Mouse (Mus musculus) right cerebral cortex, postnatal 4 days (tissue): ENCODE measurements at regions not wholly inside any gene's neighbourhood (a gene's known extent, or its start where the extent isn't known, plus 50 kb on each side); places are given as distances from the start of the nearest gene placed in this dataset.

Source experiments
- DNase-seq: peaks from one replicate; pipeline ENCODE4 v3.0.0-alpha.2; 2022

DNA sequence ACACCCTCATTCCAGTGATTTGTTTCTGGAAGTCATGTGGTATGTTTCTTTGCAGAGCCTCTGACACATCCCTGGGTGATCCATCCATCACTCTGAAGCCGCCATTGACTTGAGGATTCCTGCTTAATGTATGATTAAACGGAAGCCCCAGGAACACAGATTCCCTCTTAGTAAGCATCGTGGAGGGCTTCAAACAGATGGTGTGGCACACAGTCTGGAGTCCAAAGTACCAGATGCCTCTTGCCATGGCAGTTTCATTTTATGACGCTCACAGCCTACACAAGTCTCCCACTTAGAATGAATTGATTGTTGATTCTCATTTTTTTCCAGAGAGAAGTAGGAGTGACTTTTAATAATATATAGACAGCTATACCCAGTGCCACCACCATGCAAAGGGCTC, 668.3 kb downstream of the Tmem132b start:
- no peak for DNase-seq

DNA sequence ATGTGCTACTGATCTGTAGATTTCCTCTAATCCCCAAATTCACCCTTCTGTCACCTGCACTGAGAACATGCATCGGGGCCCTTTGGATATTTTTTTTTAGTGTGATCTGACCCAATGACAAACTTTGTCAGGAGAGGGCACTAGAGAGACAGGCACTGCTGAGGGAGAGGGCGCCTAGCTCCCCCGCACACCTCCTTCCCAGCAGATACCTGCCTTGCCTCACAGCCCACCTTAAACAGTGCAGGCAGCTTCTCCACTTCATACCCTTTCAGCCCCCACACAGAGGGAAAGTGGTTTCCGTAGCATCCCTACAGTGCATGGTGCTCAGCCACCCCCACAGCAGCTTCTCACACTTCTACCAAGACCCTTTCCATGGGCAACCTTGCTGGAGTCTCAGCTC, 670.0 kb downstream of the Tmem132b start:
- no peak for DNase-seq

DNA sequence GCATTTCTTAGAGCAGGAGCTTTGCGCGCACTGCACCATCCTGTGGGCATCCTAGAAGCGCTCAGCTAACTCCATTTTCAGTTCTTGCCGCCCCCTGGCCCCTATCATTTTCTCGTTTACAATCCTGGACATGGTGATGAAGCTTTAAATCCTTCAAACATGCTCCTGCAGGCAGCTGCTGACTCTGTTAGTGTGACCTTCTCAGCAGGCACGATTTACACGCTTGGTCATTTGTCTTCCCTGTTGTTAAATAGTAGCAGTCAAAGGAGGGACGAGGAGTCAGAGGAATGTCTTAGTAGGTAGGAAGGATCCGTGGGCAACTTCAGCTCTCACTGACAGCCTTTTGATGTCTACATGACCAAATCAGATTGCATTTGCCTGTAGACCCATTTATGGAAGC, 670.4 kb downstream of the Tmem132b start:
- no peak for DNase-seq

DNA sequence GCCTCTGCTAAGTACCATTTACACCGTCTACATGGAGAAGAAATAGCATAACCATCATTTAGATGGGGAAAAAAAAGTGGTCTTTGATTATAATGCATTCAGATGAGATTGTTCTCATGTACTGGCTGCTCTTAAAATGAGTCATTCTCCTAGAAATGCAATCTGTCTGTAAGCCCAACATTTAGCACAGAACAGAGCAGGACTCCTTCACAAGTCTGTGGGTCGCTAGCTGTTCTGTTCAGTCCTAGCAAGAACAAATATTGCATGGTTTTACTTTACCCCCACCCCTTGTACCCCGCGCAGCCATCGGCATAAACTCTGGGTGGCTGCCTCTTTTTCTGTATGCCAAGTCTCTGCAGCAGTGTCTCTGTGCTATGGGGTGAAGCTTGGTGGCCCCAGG, 685.4 kb downstream of the Tmem132b start:
- no peak for DNase-seq

DNA sequence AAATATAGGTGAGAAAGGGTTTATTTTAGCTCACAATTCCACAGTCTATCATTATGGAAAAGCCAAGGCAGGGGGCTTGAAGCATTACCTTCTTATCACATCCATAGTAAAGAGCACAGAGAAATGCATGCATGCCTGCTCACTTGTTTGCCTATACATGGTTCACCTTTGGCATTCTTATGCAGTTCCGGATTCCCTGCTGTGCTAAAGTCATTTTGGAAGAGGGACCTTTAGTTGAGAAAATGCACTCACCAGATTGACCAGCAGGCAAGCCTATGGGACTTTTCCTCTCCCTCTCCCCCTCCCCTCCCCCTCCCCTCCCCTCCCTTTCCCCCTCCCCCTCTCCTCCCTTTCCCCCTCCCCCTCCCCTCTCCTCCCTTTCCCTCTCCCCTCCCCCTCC, 686.2 kb downstream of the Tmem132b start:
- DNase-seq: no peak

DNA sequence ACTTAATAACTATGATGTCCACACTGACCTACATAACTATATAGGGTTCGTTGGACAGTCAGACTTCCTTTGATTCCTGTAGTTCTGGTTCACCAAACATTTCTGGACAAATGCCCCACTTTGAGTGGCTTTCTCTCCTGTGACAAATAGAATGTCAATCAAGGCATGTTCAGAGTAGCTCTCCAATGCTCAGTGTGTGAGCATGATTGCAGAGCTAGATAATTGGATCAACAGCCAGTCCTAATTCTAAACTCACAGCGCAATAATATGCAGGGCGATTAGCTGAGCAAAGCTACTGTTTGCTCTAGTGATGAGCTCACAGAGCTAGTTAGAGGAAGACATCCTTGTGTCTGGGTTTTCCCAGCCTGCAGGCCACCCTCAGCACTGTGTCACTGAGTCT, 692.1 kb downstream of the Tmem132b start:
- DNase-seq: no peak

DNA sequence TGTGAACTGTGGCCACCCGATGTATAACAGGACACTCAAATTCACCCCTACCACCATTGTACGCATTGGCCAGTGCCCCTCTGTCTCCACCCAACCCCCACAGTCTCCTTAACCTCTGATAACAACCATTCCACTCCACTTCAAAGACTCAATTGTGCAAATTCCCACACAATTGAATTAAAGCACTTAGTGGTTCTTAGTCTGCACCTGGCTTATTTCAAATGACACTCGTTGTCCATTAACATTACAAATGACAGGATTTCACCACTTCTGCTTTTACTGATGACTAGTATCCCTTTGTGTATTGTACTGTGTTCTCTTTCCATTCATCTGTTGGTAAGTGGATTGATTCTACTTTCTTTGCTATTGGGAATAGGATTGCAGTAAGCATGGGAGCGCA, 699.2 kb downstream of the Tmem132b start:
- DNase-seq: no peak

DNA sequence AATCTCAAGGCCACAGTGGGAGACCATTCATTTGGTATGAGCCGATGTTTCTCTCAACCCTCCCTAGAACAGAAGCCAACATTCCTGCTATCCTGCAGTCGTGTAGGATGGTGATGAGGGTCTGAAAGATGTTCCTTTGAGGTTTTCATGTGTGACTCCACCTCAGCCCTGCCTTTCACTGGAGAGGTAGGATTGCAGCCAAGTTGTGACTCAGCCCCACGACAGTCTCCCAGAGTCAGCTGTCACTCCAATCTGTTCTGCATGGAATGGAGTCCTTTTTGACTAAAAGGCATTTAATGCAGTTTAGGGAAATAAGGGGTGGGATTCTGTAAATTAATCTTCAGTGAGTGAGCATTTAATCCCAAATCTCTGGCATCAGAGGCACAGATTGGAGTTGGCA, 706.5 kb downstream of the Tmem132b start:
- DNase-seq: peak; percentile 7

DNA sequence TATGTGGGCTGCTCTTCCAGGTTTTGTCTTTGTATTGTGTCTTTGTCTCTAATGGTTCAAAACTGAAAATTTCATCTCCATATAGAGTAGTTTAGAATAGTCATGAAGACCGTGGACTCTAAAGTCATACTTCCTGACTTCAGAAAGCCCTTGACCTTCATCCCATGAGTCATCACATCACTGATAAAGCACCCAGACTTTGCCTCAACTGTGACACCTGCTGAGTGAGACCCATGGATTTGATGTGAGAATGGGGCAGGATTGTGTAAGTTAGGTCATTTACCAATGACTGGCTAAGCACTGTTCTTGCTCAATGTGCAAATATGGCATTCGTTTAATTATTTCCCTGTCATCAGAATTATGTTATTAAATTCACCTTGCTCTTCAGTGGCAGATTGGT, 714.2 kb downstream of the Tmem132b start:
- DNase-seq: no peak

DNA sequence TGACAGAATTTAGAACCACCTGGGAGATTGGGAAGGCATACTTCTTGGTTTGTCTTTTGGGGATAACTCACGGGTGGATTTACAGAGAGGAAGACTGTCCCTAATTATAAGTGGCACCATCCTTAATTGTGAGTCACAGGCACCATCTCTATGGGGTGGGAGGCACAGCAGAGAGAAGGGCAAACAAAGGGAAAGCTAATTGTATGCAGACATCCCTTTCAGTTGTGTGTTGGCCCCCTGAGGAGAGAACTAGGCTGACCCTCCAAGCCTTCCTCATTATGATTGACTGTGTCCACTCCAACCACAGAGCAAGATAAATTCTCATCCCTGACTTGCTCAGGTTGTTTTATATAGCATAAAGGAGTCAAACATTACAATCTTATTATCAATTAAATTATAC, 718.8 kb downstream of the Tmem132b start:
- DNase-seq: no peak

DNA sequence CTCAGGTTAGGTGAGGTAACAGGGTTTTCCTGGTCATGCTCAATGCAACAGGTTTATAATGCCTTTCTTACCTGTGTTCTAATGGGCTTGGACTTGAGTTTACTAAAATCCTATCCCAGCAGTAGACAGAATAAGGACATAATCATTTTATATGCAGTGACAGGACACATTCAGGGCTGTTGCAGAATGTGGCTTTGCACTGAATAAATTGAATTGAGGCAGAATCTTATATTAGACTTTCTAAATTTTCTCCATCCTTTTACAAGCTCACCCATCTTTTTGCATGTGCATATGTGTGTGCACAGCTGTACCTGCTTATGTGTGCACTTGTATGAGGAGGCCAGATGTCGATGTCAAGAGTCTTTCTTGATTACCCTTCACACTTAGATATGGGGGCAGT, 723.1 kb downstream of the Tmem132b start:
- no peak for DNase-seq

DNA sequence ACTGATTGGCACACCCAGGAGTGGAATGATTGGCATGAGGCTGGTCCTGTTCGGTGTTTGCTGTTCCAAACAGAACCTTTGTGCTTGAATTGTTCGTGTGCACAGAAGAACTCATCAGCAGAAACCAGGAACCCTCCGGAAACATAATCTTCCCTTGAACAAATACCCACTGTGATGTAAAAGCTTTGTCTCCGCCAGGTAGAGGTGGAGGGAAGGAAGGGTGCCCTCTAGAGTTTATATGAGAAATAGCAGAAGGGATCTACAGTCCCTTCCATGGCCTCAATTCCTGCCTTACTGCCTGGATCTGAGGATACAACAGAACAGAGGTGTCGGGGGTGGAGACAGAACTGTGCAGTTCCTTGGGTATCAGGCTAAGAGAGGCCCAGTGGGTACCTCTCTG, 726.3 kb downstream of the Tmem132b start:
- DNase-seq: no peak

DNA sequence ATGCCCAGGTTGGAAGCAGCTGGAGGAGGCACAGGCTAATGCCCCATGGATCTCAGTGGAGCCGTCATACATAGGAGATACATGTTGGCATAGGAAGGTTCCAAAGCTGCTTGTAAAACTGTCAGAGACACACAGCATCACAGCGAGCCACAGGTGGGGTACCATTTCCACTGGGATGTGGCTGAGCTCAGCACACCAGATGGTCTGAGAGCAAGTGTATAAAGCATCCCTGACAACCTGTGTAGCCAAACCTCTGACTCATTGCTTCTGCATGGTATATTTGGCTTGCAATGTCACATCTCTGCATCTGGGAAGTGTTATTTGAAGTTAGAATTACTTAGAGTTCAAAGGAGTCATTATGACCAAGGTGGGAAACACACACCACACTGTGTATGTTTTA, 734.9 kb downstream of the Tmem132b start:
- no peak for DNase-seq

DNA sequence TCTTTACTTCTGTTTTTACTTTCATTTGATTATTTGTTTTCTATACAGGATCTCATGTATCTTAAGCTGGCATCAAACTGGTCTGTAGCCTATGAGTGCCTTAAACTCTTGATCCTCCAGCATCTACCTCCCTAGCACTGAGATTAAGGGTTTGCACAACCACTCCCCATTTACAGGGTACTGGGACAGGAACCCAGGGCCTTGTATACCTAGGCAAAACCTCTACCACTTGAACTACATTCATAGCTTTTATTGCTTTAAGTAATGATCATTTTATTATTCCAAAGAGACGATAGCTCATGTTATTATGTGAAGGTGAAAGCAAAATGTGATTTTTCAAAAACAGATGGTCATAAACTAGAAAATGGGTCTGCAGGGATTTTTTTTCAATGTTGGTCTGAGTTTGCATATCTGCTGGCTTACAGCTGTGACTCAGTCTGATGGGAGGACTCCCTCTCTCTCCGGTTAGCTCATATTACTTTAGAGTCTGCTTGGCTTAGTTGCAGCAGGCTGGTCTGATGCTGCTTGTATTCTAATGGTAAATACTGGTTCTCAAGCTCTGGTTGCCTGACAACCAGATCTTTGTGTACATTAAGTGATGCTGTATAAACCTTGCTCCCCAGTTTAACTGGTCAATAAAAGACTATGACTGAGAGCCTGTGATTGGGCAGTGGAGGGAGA, 735.5 kb downstream of the Tmem132b start:
- no peak for DNase-seq

DNA sequence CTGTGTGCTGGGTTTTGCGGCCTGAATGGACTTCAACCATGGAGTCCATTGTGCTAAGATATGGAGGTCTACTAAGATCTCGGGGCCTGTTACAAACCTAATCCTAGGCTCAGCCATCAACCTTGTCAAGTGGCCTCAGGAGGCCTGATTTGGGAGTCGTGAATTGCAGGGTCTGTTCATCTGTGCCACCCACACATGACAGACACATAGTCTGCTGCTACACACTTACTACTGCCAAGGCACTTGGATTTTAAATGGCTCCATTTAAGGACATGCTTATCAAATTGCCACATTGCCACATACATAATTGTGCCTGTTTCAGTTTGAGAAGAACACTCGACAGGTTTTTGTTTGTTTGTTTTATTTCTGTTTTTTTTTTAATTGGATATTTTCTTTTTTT, 737.0 kb downstream of the Tmem132b start:
- DNase-seq: no peak

DNA sequence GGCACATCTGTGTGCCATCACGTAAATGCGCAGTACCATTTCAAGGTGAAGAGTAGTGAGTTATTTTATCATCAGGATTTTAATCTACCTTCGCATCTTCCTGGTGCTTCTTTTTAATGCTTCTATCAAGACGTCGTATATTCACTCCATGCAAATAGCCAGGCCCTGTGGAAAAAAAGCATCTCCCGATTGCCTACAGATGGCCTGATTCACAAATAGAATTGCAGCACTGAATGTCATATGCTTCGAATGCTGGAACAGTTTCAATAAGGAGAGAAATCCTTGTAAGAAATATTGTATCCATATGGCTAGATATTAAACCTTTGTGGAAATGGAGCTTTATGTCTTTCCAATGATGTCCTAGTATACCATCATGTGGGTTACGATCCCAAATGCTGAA, 742.7 kb downstream of the Tmem132b start:
- DNase-seq: no peak

DNA sequence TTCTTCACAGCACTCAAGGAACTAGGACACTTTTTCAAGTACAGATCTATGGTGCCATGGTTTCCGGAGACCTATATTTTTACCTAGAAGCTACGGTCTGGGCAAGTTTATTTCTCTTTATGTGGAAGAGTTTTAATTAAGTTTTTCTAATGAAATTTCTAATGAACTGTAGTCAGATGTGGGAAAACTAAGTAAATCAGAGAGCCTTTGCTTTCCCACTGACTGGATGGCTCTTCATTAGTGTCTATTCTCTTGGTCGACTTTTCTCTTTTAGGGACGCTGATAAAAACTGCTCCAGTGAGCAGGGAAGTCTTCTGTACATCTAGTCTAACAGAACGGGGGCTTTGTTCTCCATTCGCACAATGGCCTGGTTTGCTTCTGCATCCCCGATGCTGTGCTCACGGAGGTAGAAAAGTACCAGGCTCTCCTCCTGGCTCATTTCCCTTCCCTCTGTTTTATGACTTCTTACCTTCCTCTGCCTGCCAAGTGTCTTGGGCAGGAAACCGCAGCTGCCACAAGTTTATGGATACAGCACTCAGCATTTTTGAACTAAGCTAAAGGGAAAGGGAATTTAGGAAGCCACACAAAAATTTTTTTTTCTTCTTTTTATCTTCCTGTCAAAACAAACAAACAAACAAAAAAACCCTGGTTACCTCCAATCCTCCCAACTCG, 749.6 kb downstream of the Tmem132b start:
- DNase-seq: no peak

DNA sequence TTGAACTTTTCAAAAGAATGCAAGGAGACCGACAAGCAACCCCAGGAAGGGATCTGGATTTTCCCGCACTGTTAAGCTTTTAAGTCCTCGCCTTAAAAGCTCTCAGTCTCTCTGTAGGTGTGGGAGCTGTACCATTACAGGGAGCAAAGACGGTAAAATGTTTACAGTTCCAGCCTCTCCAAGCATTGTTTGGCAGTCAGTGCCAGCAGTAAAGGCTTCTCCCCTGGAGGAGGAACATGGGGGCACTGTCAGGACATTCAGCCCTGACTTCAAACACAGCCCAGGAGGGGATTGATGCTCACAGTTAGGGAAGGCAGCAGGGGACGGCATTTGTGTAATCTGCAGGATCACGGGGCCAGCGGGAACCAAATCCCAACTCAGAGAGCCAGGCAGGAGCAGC, 750.2 kb downstream of the Tmem132b start:
- DNase-seq: no peak

DNA sequence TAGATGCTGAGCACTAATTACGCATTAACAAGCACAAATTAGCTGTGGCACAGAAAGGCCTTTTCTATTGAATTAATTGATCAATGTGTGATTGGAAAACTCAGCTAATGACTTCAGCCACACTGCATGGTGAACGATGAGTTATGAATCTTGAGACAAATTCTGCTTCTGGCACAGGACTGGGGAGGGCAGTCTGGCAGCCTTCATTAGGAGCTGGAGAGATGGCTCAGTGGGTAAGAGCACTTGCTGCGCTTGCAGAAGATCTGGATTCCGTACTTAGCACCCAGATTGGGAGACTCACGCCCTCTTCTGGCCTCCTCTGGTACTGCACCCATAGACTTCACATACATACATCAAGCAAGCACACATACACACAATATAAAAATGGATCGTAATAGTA, 793.3 kb downstream of the Tmem132b start:
- DNase-seq: no peak

DNA sequence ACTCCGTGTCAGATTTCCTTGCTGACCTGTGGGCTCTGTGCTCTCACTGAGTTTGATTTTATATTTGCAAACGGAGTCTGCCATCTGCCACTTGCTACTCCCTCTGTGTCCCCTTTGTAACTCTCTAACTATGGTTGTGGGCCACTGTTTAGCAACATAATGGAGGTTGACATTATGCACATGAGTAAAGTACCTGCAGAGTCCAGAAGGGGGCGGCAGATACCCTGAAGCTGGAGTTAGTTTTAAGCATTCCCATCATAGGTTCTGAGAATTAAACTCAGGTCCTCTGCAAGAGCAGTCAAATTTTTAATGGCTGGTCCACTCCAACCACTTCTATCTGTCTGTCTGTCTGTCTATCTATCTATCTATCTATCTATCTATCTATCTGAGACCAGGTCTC, 796.7 kb downstream of the Tmem132b start:
- no peak for DNase-seq

DNA sequence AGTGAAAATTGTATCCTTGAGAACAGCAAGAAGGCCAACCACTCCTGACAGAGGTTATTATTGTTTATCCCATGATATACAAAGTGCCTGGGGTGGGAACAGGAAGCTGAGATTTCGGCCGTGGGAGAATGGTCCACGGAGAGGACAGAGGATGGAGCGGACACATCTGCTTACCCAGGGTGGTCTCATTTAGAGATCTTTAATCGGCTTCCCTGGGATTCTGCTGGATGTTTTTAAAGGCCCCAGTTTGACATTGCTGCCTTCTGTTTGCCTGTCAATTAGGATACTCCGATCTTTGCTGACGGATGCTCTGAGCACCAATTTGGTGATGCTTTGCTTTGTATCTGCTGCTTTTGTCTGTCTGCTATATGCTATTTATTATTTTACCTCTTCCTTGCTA, 803.5 kb downstream of the Tmem132b start:
- no peak for DNase-seq

DNA sequence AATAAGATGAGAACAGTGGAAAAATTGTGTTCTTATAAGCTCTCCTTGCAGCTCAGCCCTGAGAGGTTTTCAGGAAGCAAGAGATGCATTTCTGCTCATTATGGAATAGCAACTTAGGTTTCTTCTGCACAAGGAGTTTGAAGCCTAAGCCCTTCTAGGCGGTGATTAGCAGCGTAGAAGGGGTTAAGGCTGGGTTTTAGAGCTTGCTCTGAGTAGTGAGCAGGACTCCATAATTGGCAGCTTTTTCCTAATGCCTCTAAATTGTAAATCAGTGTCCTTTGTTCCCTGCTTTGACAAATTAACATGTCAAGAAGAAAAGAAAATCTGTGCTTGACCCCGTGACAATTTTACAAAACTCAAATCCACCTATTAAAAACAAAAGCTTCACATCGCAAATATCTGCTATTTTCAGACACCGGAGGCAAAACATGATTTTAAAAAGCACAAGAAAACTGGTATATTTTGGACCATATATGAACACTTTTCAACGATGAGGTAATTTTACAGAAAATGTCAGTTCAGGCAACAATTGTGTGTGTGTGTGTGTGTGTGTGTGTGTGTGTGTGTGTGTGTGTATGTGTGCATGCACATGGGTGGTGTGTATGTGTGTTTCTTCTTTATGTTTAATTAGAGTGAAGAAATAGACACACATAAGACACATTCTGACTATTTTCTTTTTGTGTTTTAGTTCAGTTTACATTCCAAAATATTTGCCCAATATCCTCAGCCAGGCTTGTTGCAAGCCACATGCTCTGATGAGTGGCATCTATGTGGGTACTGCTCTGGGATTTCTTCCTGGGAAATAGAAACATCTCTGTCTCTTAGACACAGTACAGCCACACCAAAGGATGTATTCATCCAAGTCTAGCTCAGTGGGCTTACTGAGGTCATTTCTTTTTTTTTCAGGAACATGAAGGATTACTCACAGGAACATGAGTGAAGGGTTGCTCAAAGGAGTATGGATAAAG, 804.3 kb downstream of the Tmem132b start:
- no peak for DNase-seq

DNA sequence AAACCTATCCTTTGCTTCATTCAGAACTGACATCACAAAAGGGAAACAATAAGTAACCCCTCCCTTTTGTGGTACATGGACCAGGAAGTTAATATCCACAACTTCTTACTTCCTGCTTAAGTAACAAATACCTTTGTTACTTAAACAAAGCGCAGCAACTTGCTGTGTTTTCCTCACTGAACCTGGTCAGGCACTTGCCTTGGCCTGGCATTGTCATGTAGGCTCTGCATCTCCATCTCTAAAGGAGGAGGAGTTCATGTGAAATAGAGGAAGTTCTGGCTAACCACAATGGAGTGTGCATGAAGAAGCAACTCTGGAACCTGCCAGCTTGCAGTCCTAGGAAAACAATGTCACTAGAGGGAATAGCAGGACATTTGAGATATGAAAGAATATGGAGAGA, 806.3 kb downstream of the Tmem132b start:
- no peak for DNase-seq

DNA sequence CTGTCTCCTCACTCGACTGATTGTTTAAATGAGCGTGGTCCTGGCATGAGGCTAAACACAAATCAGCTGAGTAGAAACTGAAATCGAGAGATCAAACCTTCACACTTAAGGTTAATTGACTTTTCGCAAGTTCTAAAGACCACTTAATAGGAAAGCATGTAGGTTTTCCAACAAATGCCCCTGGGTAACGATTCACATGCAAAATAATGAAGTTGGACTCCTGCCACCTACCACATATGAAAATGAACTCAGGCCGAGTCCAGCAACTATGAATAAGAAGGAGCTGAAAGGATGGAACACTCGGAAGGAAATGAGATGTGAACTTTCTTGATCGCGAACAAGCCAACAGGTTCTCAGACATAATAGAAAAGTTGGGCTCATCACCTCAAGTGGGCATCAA, 812.0 kb downstream of the Tmem132b start:
- no peak for DNase-seq
